Mouse (Mus musculus) left cerebral cortex, adult 9 months (tissue): ENCODE measurements at regions not wholly inside any gene's neighbourhood (a gene's known extent, or its start where the extent isn't known, plus 50 kb on each side); places are given as distances from the start of the nearest gene placed in this dataset.

Source experiments
- DNase-seq, 2 experiments: peaks; one replicate each; pipeline ENCODE4 v3.0.0; 2022; ENCODE audit warnings: low spot score in 2 of 2

GRCm38 (mm10) chr8:15487579-15487978 lies 441.7 kb upstream of the BB014433 start:
- DNase-seq = no peak

GRCm38 (mm10) chr8:15470561-15470960 lies 424.7 kb upstream of the BB014433 start:
- no peak for DNase-seq

GRCm38 (mm10) chr8:15468540-15469476 lies 422.9 kb upstream of the BB014433 start:
- no peak for DNase-seq

- no peak for DNase-seq
Observed at GRCm38 (mm10) chr8:15438546-15438945, 392.7 kb upstream of the BB014433 start.

- DNase-seq = no peak
Observed at GRCm38 (mm10) chr8:15394722-15395115, 348.8 kb upstream of the BB014433 start.

- no peak for DNase-seq
Observed at GRCm38 (mm10) chr8:15393936-15394721, 348.3 kb upstream of the BB014433 start.

- peak; percentile 5 to 13 for DNase-seq
Observed at GRCm38 (mm10) chr8:15392056-15392455, 346.2 kb upstream of the BB014433 start.

- DNase-seq = no peak
Observed at GRCm38 (mm10) chr8:15388791-15389190, 342.9 kb upstream of the BB014433 start.

- DNase-seq = peak in 1 of 2 experiments; percentile 14
Observed at GRCm38 (mm10) chr8:15367063-15367462, 321.2 kb upstream of the BB014433 start.

GRCm38 (mm10) chr8:15364546-15364945 lies 318.7 kb upstream of the BB014433 start:
- DNase-seq = no peak

GRCm38 (mm10) chr8:15344151-15344550 lies 298.3 kb upstream of the BB014433 start:
- peak in 1 of 2 experiments; percentile 12 for DNase-seq

- no peak for DNase-seq
Observed at GRCm38 (mm10) chr8:15343616-15344015, 297.7 kb upstream of the BB014433 start.

- DNase-seq = no peak
Observed at GRCm38 (mm10) chr8:15334532-15334931, 288.7 kb upstream of the BB014433 start.

GRCm38 (mm10) chr8:15327312-15327711 lies 281.4 kb upstream of the BB014433 start:
- DNase-seq = no peak

- DNase-seq = no peak
Observed at GRCm38 (mm10) chr8:15323421-15323820, 277.5 kb upstream of the BB014433 start.

GRCm38 (mm10) chr8:15318082-15318816 lies 272.4 kb upstream of the BB014433 start:
- no peak for DNase-seq

GRCm38 (mm10) chr8:15313481-15313880 lies 267.6 kb upstream of the BB014433 start:
- DNase-seq = no peak

- no peak for DNase-seq
Observed at GRCm38 (mm10) chr8:15311509-15311908, 265.6 kb upstream of the BB014433 start.

- DNase-seq = no peak
Observed at GRCm38 (mm10) chr8:15311045-15311444, 265.2 kb upstream of the BB014433 start.

- peak; percentile 24 to 43 for DNase-seq
Observed at GRCm38 (mm10) chr8:15304143-15304677, 258.3 kb upstream of the BB014433 start.

- DNase-seq = no peak
Observed at GRCm38 (mm10) chr8:15273775-15274174, 227.9 kb upstream of the BB014433 start.
